Mouse (Mus musculus) layer of hippocampus, postnatal 14 days (tissue): ENCODE measurements around the gene Pcnx2. TPM values are rescaled to one million over a fixed set of nuclear protein-coding genes. Genes with fewer than 3 reads are reported as not detected.
A peak's percentile ranks its signal among the peaks of the same experiment; 100 is the strongest.

Experiments
- DNase-seq, 2 experiments: peaks; one replicate each; pipeline ENCODE4 v3.0.0; 2021 to 2022; ENCODE audit warnings: low spot score in 2 of 2, mixed read lengths in 1 of 2
- total RNA-seq, 2 experiments: library from RNA; stranded (reverse); gene quantifications; 2 replicates each; pipeline ENCODE4 v1.2.3; 2021

Gene Pcnx2
- total RNA-seq, 2 experiments from 2014 or later, result 56.1 to 65.9 TPM

- no peak for DNase-seq
These were observed 3.0 kb upstream of the Pcnx2 start for GRCm38 (mm10) chr8:125901167-125901566.

DNA sequence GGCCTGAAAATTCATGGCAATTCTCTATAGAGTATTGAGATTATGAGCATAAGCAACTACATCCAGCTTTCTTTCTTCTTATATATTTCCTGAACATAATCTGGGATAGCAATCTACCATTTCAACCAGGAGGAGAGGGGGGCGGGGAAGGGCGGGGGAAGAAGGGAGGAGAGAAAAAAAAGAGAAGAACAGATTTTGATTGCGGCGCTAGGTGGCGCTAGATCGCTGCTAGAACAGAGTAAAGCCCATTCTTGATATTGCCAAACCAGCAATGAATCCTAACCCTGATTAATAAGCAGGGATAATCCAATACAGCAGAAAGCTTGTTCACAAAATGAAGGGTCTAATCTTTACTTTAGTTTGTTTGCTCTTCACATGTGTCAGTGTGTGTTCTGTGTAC, 782 bp upstream of the Pcnx2 start:
- DNase-seq, result peak; percentile 47 to 70

- DNase-seq, result no peak
These were observed 729 bp downstream of the Pcnx2 start for GRCm38 (mm10) chr8:125897388-125897787.

DNA sequence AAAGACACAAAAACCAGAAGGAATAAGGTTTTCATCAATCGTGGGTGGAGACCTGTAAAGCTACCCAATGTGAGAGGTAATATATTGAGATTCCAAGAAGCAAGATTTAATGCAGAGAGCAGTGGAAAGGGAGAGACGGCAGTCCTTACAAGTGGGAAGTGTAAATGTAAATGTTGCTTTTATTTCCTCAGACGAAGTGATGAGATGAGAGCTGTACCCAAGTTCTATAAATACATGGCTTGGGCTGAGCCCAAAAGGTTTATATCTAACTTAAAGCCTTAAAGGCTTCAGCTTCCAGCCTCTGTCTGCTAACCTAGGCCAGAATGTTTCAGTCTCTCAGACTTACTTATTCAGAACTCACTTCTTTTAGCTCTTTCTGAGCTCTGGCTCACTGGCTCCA, 8.2 kb downstream of the Pcnx2 start:
- no peak for DNase-seq

DNA sequence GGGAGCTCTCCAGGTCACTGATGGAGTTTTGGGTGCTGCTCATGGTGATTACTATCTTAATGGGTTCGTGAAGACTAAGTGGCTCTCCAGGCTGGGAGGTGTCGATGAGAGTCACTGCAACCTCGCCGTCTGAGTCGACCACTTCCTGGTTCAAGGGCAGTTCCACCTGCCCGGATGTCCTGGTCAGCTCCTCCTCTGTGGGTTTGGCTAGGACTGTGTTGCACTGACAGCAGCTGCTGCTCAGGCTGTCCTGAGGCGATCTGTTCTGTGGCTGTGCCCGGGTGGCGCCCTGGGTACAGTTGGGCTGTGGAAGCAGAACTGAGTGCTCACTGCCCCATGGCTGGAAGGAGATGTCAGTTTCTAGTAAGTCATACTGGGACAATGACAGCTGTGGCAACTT, 10.6 kb downstream of the Pcnx2 start:
- no peak for DNase-seq

GRCm38 (mm10) chr8:125880447-125880846, 17.7 kb downstream of the Pcnx2 start:
- no peak for DNase-seq

GRCm38 (mm10) chr8:125873250-125873534, 24.9 kb downstream of the Pcnx2 start:
- DNase-seq, result no peak

GRCm38 (mm10) chr8:125872501-125873249, 25.4 kb downstream of the Pcnx2 start:
- no peak for DNase-seq

DNA sequence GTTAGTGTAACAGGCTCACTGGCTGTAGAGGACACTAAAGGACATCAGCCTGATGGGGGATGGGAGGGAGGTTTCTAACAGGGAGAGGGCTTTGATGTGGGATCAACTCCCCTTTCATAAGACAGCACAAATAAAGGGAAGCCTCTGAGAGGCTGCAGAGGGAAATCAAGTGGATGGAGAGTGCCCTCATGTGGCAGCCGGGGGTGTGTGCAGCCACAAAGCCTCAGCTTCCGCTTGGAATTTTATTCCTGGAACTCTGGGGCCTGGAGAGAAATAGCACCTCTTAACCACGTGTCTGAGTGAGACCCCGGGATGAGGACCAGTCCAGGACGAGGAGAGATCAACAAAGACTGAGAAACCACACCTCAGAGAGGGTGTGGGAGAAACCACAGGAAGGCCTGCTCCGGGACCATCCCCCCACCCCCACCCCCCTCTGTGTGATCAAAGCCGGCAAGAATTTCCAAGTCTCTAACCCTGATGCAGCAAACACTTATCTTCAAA, 27.2 kb downstream of the Pcnx2 start:
- DNase-seq, result peak; percentile 76 to 79

DNA sequence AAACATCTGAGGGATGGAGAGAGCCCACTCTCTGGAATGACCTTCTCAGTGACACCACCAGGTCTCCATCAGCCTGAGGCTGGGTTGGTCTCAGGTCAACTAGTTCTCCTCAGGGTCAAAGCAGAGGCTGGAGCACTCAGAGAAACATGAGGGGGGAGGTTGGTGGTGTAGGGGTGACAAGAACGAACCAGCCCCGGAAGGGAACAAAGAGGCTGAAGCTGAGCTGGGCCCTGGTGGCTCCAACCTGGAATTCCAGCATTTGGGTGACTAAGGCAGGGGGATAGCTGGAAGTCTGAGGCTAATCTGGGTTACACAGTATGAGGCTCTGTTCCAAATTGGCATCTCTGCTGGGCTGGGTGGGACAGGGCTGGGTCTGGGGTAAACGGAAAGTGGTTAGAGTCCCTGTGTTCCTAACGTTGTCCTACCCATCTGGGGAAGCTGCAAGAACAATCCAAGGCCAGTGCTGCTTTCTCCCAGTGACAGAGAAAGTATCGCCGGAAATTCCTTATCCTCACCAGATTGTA, 27.9 kb downstream of the Pcnx2 start:
- no peak for DNase-seq

DNA sequence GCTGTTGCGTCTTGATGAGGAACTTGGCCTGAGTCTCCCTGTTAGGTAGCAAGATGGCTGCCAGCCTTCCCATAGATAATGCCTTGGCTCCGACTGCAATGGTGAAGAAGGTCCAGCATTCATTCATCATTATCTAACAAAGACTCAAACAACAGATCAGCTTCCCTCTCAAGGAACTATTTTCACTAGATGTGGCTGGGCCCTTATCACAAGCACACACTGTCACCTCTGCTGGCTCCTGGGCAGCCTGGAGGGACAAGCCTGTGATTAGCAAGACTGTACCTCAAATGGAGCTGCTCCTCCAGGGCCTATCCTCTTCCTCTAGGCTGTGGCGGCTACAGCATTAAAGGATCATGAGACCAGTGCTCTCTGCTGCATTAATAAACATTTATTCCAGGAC, 28.4 kb downstream of the Pcnx2 start:
- DNase-seq, result no peak

DNA sequence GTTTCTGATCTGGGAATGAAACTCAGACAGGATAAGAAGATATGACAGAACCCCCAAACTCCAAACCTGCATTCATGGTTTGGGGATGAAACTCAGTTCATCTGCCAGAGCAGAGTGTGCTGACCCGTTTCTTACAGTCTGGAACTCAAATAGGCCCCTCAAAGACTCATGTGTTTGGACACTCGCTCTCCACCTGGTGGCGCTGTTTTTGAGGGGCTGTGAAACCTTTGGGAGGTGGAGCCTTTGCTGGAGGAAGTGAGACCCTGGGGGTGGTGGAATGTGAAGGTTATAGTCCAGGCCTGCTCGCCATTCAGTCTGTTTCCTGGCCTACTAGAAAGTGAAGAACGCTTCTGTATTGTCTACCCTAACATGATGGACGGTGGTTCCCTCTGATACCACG, 29.6 kb downstream of the Pcnx2 start:
- no peak for DNase-seq

DNA sequence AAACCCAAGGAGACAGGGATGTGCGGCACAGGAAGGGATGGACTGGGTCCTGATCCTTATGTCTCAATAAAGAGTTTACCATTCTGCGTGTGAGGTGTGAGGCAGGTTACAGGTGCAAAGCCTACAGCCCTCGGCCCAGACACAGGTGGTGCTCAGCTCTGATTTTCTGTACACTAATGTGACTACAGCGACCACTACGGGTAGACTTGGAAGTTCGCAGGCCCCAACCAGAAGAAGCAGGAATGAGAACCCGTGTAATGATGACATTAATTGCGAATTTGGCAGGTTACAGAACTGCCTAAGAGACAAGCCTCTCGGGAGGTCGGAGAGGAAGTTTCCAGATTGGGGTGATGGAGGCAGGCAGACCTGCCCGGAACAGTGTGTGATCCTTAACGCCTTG, 32.0 kb downstream of the Pcnx2 start:
- DNase-seq, result no peak

GRCm38 (mm10) chr8:125857251-125857650, 40.9 kb downstream of the Pcnx2 start:
- no peak for DNase-seq

- no peak for DNase-seq
These were observed 42.0 kb downstream of the Pcnx2 start for GRCm38 (mm10) chr8:125856160-125856559.

GRCm38 (mm10) chr8:125854379-125854778, 43.7 kb downstream of the Pcnx2 start:
- no peak for DNase-seq

DNA sequence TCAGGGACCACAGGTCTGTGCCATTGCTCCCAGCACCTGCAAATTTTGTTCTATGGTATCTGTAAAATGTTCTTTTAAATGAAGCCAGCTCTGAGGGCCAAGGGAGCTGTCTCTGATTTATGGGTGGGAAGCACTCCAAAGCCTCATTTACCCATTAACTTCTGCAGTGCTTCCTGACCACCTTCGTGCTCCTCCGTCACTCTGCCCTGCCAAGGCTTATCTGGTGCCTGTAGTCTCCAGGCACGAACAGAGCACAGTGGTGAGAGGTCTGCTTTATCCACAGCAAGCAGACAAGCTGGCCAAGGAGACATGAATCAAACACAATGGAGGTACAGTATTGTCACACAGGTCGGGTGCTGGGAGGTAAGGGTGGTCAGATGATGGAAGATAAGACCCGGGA, 44.8 kb downstream of the Pcnx2 start:
- DNase-seq, result no peak

DNA sequence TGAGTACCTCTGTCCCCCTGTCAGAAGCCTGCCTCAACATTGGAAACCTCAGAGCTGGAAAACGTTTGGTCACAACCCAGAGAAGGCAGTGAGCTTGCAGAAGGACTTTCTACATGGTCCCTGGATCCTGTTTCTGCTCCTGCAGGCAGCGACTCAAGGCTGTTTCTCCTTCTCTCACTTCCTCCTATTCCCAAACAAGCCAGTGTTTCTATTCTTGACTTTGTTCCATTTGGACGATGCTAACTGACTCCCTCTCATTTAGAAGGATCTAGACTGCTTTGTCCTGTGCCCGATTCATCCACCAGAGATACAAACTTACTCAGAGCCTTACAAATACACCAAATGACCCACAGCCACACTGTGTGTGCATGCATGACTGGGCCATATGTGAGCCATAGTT, 48.9 kb downstream of the Pcnx2 start:
- no peak for DNase-seq

DNA sequence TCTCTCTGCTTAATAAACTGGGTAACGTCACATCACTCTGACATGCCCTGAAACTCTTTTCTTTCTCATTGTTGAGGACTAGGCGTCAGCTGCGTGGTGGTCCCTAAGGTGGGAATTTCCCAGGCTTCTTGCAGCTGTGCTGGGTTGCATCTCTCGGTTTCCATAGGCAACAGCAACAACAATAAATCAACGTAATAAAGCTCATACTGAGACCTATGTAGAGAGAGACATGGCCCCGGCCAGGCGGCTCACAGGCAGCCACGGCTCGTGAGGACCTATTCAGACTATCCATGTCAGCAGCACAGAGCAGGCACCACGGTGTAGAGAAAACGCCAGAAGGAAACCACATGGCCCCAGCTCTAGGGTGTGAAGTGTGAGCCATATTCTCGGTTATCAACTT, 50.3 kb downstream of the Pcnx2 start:
- no peak for DNase-seq

GRCm38 (mm10) chr8:125845281-125845680, 52.8 kb downstream of the Pcnx2 start:
- no peak for DNase-seq

DNA sequence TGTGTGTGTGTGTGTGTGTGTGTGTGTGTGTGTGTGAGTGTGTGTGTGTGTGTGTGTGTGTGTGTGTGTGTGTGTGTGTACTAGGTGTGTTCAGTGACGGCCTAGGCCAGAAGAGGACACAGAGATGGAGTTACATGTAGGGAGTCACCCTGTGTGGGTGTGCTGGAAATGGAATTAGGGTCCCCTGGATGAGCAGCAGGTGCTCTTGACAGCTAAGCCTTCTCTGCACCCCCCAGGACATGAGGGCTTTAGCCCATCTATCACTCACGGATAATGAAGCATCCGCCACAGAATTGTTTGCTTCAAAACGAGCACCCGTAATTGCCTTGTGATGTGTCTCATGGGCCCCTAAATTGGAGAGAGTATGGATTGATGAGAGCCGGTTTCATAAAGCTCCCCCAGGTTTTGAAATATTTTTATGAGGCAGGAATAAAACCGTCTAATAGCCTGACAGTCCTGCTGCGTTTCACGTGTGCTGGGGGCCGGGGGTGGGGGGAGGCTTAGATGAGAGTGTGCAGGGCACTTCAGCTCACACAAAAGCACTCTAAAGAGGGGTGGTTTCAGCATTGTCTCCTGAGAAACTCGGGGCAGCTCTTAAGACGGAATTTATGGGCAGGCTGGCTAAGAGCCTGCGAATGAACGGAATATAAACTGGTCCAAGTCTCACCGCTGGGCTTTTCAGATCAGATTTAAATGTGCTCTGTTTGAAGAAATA, 54.8 kb downstream of the Pcnx2 start:
- no peak for DNase-seq

GRCm38 (mm10) chr8:125842158-125842557, 56.0 kb downstream of the Pcnx2 start:
- DNase-seq, result no peak

GRCm38 (mm10) chr8:125824688-125825087, 73.4 kb downstream of the Pcnx2 start:
- peak in 1 of 2 experiments; percentile 19 for DNase-seq
